Mouse (Mus musculus) myocyte (in vitro differentiated cells): ENCODE data around the gene Tfr2. TPM values are rescaled to one million over a fixed set of nuclear protein-coding genes. Genes with fewer than 3 reads are reported as not detected.

ENCODE experiments used
- H3K27me3 ChIP-seq: one replicate; pipeline ENCODE4 v1.6.1; 2011; ENCODE audit not compliant: control insufficient read depth, insufficient read depth, insufficient read length
- H3K36me3 ChIP-seq: one replicate; pipeline ENCODE4 v1.6.1; 2011; ENCODE audit not compliant: control insufficient read depth, insufficient read depth
- H3K4me2 ChIP-seq: one replicate; pipeline ENCODE4 v1.6.1; 2011; ENCODE audit warnings: low read depth, control low read depth
- H3K4me3 ChIP-seq: one replicate; pipeline ENCODE4 v1.5.1; 2011; ENCODE audit warnings: mild to moderate bottlenecking, control low read depth, moderate library complexity
- H3K79me2 ChIP-seq: one replicate; pipeline ENCODE4 v1.6.1; 2011; ENCODE audit not compliant: control insufficient read depth, insufficient read depth
- H3ac ChIP-seq: one replicate; pipeline ENCODE4 v1.6.1; 2011; ENCODE audit not compliant: control insufficient read depth, insufficient read length
- CEBPB ChIP-seq: IDR thresholded peaks from 2 replicates; pipeline ENCODE4 v1.6.1; 2011; ENCODE audit warnings: mild to moderate bottlenecking, moderate library complexity; ENCODE audit not compliant: poor library complexity, insufficient read depth, severe bottlenecking
- E2F4 ChIP-seq: IDR thresholded peaks from one replicate; pipeline ENCODE4 v1.6.1; 2011; ENCODE audit warnings: mild to moderate bottlenecking, control low read depth, moderate library complexity; ENCODE audit not compliant: insufficient read depth
- MAX ChIP-seq: IDR thresholded peaks from one replicate; pipeline ENCODE4 v1.6.1; 2011; ENCODE audit warnings: low read depth, mild to moderate bottlenecking, control low read depth
- MYOD1 ChIP-seq, 3 experiments: IDR thresholded peaks; one replicate each; pipeline ENCODE4 v1.6.1; 2011; ENCODE audit warnings: control low read depth in 2 of 3, low read depth in 2 of 3, mild to moderate bottlenecking in 2 of 3, moderate library complexity in 1 of 3; ENCODE audit not compliant: insufficient read length in 2 of 3, control insufficient read depth in 1 of 3
- MYOG ChIP-seq, 3 experiments: IDR thresholded peaks; one replicate each; pipeline ENCODE4 v1.6.1; 2011; ENCODE audit warnings: control low read depth in 2 of 3, low read depth in 2 of 3, mild to moderate bottlenecking in 2 of 3; ENCODE audit not compliant: insufficient read length in 2 of 3, control insufficient read depth in 1 of 3, insufficient read depth in 1 of 3
- POLR2A ChIP-seq: IDR thresholded peaks from one replicate; pipeline ENCODE4 v1.6.1; 2011; ENCODE audit warnings: low read depth, mild to moderate bottlenecking, control low read depth, moderate library complexity; ENCODE audit not compliant: insufficient read length
- POLR2AphosphoS2 ChIP-seq: IDR thresholded peaks from one replicate; pipeline ENCODE4 v1.6.1; 2011; ENCODE audit warnings: low read depth, control low read depth; ENCODE audit not compliant: insufficient read length
- REST ChIP-seq: IDR thresholded peaks from one replicate; pipeline ENCODE4 v1.6.1; 2011; ENCODE audit warnings: mild to moderate bottlenecking, control low read depth, moderate library complexity; ENCODE audit not compliant: insufficient read depth, insufficient read length
- SRF ChIP-seq: IDR thresholded peaks from one replicate; pipeline ENCODE4 v1.6.1; 2011; ENCODE audit warnings: low read depth; ENCODE audit not compliant: control insufficient read depth, insufficient read length
- TCF12 ChIP-seq: IDR thresholded peaks from one replicate; pipeline ENCODE4 v1.6.1; 2011; ENCODE audit warnings: mild to moderate bottlenecking, control low read depth; ENCODE audit not compliant: poor library complexity, insufficient read depth, severe bottlenecking
- TCF3 ChIP-seq: IDR thresholded peaks from one replicate; pipeline ENCODE4 v1.6.1; 2011; ENCODE audit warnings: low read depth, control low read depth; ENCODE audit not compliant: insufficient read length
- USF1 ChIP-seq: IDR thresholded peaks from one replicate; pipeline ENCODE4 v1.6.1; 2011; ENCODE audit warnings: low read depth, mild to moderate bottlenecking, control low read depth, moderate library complexity
- polyA plus RNA-seq: library from polyadenylated mRNA; unstranded; fragments of >200 nt; fragmentation: generic; extraction: Trizol; gene quantifications from one replicate; pipeline ENCODE4 v1.2.1, GENCODE M21; 2012; ENCODE audit warnings: missing spikeins

Tfr2 gene
- polyA plus RNA-seq, 1 experiment, result 1.1 TPM

DNA sequence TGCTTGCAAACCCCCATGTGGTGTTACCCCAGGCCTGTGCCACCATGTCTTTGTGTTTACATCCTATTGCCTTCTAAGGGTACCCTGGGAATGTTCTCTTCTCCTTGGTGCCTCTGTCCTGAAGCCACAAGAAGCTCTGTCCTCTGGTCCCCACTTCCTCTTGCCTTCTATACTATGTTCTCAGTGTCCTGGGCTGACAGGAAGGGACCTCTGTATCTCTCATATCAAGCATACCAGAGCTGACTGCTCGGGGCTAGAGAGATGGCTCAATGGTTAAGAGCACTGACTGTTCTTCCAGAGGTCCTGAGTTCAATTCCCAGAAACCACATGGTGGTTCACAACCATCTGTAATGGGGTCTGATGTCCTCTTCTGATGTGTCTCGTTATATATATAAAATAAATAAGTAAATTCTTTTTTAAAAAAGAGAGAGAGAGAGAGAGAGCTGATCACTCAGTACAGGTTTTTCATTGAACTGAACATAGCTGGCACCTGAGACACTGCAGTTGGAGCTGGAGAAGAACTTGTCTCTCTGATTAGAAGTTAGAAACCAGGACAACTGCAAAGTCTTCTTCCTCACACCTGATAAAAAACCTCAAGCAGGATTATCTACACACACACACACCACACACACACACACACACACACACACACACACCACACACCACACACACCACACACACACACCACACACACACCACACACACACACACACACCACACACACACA lies 28.6 kb downstream of the Tfr2 start:
- Histone ChIP-seq H3K79me2 (peaks cover 13% of the 10 kb centered on the region), H3K27me3 (no peaks in the 10 kb centered on the region), H3ac (no peak overlapping the region), H3K4me2 (no peak overlapping the region), H3K4me3 (no peak overlapping the region), H3K36me3 (no peaks in the 10 kb centered on the region)
- TF ChIP-seq TCF3 (no peak), MAX (no peak), SRF (no peak), POLR2AphosphoS2 (no peak), TCF12 (no peak), CEBPB (no peak), USF1 (no peak), MYOG (IDR thresholded peaks at IDR 0.05; ENCODE audit: control insufficient read depth in 1 of 3, insufficient read depth in 1 of 3, insufficient read length in 2 of 3, low read depth in 2 of 3) (no peak), POLR2A (no peak), E2F4 (no peak), REST (no peak), MYOD1 (IDR thresholded peaks at IDR 0.05; ENCODE audit: control insufficient read depth in 1 of 3, insufficient read length in 2 of 3, low read depth in 2 of 3) (no peak)

DNA sequence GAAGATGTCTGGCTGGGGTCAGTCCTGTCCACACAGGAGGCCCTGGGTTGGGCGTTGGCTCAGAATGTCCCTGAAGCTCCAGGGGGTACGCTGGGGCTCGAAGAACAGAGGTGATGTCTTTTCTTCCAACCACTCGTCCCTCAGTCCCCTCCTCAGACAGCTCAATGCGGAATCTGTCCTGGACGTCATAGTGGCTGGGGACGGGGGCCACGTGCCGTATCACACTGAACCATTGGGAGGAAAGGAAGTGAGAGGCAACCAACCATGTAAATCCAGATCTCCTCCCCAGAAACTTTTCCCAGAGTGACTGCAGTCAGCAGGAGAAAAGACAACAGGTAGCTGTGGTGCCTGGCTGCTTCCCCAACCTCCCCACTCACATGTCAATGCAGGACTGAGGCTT lies 30.0 kb downstream of the Tfr2 start:
- H3K79me2 ChIP-seq, result peaks cover 13% of the 10 kb centered on the region
- TF ChIP-seq MAX (no peak), TCF3 (no peak)
- H3K27me3 ChIP-seq, result no peaks in the 10 kb centered on the region
- no peaks in the 10 kb centered on the region for H3K36me3 ChIP-seq
- no peak overlapping the region for H3ac ChIP-seq
- H3K4me3 ChIP-seq, result peak overlapping the region; percentile 56
- H3K4me2 ChIP-seq, result peak overlapping the region; percentile 96

DNA sequence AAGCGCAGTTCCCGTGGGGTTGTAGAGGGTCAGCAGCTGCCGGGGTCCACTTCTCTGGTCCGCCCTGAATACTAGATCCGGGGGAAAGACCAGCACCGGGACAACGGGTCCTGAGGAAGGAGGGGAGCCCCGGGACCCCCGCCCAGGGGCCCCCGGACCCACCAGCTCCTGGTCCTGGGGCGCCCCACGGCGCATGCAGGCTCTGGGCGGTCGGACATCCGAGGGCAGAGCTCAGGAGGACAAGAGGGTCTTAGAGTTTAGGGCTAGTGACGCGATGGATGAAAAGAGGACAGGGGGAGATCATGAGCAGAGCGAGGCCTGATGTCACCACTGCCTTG lies 30.6 kb downstream of the Tfr2 start:
- Histone ChIP-seq H3K4me2 (peak overlapping the region; percentile 96), H3ac (peak overlapping the region; percentile 43), H3K27me3 (no peaks in the 10 kb centered on the region), H3K79me2 (peaks cover 13% of the 10 kb centered on the region), H3K36me3 (peaks cover 6% of the 10 kb centered on the region), H3K4me3 (peak overlapping the region; percentile 56)
- peak; percentile 51 for TF ChIP-seq POLR2AphosphoS2
- TF ChIP-seq MYOD1 (IDR thresholded peaks at IDR 0.05; ENCODE audit: control insufficient read depth in 1 of 3, insufficient read length in 2 of 3, low read depth in 2 of 3), result peak in 1 of 3 experiments; percentile 0
- TF ChIP-seq MYOG (IDR thresholded peaks at IDR 0.05; ENCODE audit: control insufficient read depth in 1 of 3, insufficient read depth in 1 of 3, insufficient read length in 2 of 3, low read depth in 2 of 3), result no peak

DNA sequence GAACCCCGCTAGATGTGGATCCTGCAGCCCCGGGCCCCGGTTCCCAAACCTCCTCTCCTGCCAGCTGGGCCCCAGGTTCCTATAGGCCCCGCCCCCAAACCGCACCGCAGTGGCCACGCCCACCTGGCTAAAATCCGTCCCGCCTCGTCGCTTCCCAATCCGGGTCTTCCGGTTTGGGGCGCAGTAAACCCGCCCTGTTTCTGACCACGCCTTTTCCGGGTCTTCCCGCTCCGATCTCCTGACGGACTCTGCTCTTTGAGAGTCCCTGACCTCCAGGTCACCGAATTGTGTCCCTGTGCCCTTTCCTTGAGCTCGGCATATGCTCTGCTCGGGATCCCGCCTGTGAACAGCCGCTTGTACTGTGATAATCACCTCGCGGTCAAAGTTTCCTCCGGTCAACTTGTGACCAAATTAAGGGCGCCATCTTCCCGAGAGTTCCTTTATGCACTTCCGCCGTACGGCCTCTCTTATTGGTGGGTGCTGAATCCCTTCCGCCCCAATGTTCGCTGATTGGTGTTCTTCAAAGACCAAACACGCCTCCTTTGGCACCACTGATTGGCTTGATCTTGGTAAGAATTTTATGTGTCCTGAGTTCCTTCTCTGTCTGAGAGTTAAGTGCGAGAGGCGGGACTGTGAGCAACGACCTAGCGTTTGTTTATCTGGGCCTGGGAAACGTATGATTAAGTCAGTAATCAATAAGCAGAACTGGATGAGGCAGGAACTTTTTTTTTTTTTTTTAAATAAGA lies 31.2 kb downstream of the Tfr2 start, which contains the start of gene Mospd3:
Gene Mospd3 (minus strand): TSS at position 440 of the 746 bp plus-strand sequence.
- TF ChIP-seq MYOD1 (IDR thresholded peaks at IDR 0.05; ENCODE audit: control insufficient read depth in 1 of 3, insufficient read length in 2 of 3, low read depth in 2 of 3) (peak in 1 of 3 experiments; percentile 0), MYOG (IDR thresholded peaks at IDR 0.05; ENCODE audit: control insufficient read depth in 1 of 3, insufficient read depth in 1 of 3, insufficient read length in 2 of 3, low read depth in 2 of 3) (peak in 1 of 3 experiments; percentile 29), TCF3 (no peak), SRF (peak; percentile 93), POLR2A (peak; percentile 60), POLR2AphosphoS2 (peak; percentile 39)
- peak within 1 kb of the TSS; percentile 96 for H3K4me2 ChIP-seq
- peak within 1 kb of the TSS; percentile 56 for H3K4me3 ChIP-seq
- H3K36me3 ChIP-seq, result peaks cover 9% of the 10 kb centered on the region
- H3K27me3 ChIP-seq, result no peaks in the 10 kb centered on the region
- H3K79me2 ChIP-seq, result peaks cover 13% of the 10 kb centered on the region
- peak within 1 kb of the TSS; percentile 43 for H3ac ChIP-seq

DNA sequence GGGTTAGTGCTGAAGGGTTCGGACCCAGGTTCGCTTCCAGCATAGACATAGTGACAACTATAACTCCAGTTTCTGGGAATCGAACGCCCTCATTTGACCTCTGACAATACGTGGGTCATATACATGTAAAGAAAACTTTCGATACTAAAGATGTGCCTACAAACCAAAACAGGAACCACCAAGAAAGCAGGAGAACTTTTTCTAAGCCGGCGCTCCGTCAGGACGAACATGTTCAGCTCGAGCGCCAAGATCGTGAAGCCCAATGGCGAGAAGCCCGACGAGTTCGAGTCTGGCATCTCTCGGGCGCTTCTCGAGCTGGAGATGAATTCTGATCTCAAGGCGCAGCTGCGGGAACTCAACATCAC lies 31.7 kb downstream of the Tfr2 start:
- Histone ChIP-seq H3K4me3 (peak overlapping the region; percentile 56), H3ac (peak overlapping the region; percentile 43), H3K4me2 (peak overlapping the region; percentile 90), H3K36me3 (peaks cover 9% of the 10 kb centered on the region), H3K79me2 (peaks cover 13% of the 10 kb centered on the region), H3K27me3 (no peaks in the 10 kb centered on the region)
- TF ChIP-seq POLR2A (no peak), CEBPB (no peak), TCF12 (no peak), MYOD1 (IDR thresholded peaks at IDR 0.05; ENCODE audit: control insufficient read depth in 1 of 3, insufficient read length in 2 of 3, low read depth in 2 of 3) (no peak), POLR2AphosphoS2 (no peak), MYOG (IDR thresholded peaks at IDR 0.05; ENCODE audit: control insufficient read depth in 1 of 3, insufficient read depth in 1 of 3, insufficient read length in 2 of 3, low read depth in 2 of 3) (no peak), MAX (no peak), TCF3 (no peak), E2F4 (no peak)
